Mouse (Mus musculus) spleen, postnatal 10 days (tissue): ENCODE results near the gene Cend1.
"Not testable (repeated sequence)": the region's sequence is repeated elsewhere in the genome, so short reads cannot be mapped to it uniquely, and the experiment has no call there.

Source experiments
- DNase-seq, 2 experiments: peaks; one replicate each; pipeline ENCODE4 v3.0.0; 2021 to 2022; ENCODE audit warnings: low spot score in 2 of 2

Gene Cend1

GRCm38 (mm10) chr7:141430585-141431240 is 1.4 kb upstream of the Cend1 start:
- DNase-seq: peak in 1 of 2 experiments; percentile 13

GRCm38 (mm10) chr7:141429840-141430584 is 721 bp upstream of the Cend1 start:
- DNase-seq: peak; percentile 5 to 15

- no peak for DNase-seq
Observed at GRCm38 (mm10) chr7:141428701-141429100, 590 bp downstream of the Cend1 start.

DNA sequence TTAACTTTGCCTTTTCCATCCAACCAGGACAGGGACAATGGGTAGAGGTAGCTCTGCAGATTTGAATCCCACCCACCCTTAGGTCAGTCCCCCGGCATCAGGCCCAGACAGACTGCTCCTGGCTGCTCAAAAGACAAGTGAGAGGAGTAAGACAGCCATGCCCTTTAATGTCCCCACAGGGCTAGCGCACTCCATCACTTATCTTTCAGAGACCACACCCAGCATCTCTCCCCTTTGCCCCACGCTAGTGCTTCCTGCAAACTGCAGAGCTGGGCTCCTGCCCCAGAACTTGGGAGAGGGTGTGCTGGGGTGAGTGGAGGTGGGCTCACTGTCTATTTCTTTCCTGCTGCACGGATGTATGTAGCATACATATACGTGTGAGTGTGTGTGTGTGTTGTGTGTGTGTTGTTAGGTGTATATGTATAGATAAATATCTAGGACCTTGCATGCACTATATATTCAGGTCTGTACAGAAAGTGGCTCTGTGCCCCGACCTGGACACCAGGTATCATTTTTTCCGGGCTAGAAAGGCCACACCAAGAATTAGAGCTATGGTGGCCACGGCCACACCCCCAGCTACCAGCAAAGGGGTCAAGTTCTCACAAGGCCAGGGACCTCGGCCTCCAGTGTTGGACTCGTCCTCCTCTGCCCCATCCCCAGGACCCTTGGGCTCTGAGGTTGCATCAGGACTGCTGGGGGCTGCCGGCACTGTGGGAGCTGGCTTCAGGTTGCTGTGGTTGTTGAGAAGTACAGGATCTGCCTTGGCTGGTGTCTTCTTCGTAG is 2.2 kb downstream of the Cend1 start:
- DNase-seq: peak in 1 of 2 experiments; percentile 8

DNA sequence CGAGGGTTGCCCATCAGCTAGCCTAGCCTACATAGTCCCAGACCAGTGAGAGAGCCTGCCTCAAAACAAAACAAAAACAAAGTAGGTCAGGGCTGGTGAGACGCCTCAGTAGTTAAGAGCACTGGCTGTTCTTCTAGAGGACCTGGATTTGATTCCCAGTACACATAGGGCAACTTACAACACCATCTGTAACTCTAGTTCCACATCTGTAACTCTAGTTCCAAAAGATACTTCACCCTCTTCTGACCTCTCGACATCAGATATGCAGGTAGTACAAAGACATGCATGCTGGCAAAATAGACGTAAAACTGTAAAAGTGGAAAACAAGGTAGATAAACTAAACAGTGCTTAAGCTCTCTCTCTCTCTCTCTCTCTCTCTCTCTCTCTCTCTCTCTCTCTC is 5.5 kb downstream of the Cend1 start:
- no peak for DNase-seq

DNA sequence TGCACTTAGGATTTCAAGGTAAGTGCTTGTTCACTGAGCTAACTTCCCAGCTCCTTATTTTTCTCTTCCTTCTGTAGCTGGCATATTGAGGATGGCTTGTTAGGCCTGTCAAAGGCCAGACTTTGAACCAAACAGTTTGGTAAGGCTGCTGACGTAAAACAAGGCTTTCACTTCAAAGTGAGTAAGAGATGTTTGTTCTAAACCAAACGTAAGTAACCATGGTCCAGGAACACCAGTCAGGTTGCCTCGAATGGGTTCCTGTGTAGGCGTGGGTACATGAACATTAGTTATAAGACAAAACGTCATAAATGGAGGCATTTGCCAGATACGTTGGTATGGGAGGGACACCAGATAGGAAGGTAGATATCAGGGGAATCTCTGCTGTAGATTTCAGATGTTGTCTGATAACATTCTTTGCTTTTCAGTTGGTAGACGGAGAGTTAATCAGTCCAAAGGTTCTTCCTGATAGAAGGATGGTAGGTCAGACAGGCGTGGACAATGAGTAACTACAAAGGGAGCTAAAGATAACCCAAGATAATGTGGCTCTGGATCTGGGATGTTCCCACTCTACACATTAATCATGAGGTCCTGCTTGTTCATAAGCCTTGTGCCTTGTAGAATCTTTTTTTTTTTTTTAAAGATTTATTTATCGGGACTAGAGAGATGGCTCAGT is 9.1 kb downstream of the Cend1 start:
- no peak for DNase-seq

DNA sequence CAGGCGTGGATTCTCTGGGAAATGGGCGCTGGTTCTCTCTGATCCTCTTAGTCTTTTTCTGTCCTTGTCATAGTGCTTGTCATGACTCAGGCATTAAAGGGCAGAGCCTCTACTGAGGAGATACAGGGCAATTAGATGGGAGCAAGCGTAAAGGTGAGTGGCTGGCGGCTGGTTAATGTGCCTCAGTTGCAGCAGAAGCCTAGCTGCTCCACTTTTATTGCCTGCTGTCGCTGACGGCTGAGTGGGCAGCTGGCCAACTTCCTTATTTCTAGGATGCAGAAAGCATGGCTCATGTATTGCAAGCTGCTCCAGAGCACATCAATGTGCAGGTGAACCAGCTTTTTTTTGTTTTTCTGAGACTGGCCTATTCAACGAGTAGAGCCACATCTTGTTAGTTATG is 10.3 kb downstream of the Cend1 start:
- peak in 1 of 2 experiments; percentile 54 for DNase-seq

- no peak for DNase-seq
Observed at GRCm38 (mm10) chr7:141417731-141418681, 11.3 kb downstream of the Cend1 start.

DNA sequence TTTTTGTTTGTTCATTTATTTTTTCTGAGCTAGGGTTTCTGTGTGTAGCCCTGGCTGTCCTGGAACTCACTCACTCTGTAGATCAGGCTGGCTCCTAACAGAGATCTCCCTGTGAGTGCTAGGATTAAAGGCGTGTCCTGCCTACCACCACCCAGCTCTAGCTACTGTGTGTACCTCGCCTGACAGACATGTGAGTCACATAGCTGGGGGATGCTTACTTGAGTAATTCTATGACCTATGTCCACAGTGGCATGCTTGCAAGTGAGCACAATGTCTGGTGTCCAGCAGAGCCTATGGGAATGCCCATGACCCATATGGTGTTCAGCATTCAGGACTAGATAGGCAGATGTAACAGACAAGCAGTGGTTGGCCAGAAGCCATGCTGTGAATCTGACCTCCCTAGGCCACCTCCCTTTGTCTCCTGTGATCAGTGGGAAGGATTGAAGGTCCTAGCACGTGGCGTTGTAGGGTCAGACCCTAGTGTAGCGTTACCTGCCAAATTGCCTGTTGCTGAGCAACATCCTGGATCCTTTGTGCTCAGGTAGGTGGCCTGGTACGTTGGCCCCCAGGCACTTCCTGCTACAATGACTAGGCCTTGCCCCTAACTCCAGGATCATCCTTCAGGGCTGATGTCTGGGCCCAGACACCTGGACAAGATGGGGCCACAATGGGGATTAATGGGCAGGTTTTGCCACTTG is 13.0 kb downstream of the Cend1 start:
- no peak for DNase-seq

GRCm38 (mm10) chr7:141413809-141414584 is 15.3 kb downstream of the Cend1 start, which contains the start of gene Gatd1:
TSS of gene Gatd1 (minus strand) at chr7:141414136.
- DNase-seq: peak; percentile 98 to 100

- DNase-seq: peak in 1 of 2 experiments; percentile 31
Observed at GRCm38 (mm10) chr7:141413331-141413730, 16.0 kb downstream of the Cend1 start.

DNA sequence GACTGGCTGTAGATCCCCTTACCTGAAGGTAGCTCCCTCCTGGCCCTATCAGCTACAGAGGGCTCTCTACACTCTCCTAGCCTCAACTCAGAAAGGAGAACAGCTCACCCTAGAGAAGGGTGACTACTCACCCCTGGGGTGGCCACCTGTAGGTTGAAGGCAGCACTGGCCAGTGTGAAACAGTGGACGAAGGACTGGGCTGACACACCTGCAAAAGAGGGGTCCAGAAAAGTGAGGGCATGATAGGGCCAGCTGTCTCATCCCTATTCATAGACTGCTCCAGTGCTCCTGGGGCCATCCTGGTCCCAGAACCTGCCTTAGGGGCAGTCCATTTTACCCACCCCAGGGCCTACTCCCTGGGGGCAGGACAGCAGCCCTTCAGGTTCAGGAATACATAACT is 17.6 kb downstream of the Cend1 start:
- DNase-seq: peak in 1 of 2 experiments; percentile 6

DNA sequence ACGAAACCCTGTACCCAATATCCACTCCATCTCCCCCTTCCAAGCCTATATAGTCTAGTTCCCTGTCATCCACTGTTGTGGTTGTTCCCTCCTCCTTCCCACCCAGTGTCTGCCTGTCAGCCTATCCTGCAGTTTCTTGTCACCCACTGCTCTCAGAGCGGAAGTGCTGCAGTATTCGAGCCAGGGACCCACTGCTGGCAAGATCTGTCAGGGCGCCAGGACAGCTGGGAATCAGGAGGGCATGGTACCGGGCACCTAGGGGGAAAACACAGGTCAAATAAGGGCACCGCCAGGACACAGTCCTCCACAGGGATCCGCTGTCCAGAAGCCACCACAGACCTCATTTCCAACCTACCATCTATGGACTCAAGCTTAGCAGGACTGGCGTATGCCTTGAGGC is 18.7 kb downstream of the Cend1 start:
- no peak for DNase-seq

GRCm38 (mm10) chr7:141408833-141409232 is 20.5 kb downstream of the Cend1 start:
- DNase-seq: peak; percentile 84 to 91

GRCm38 (mm10) chr7:141407670-141408069 is 21.6 kb downstream of the Cend1 start:
- DNase-seq: not testable (repeated sequence)

- DNase-seq: no peak
Observed at GRCm38 (mm10) chr7:141405466-141405865, 23.8 kb downstream of the Cend1 start.

DNA sequence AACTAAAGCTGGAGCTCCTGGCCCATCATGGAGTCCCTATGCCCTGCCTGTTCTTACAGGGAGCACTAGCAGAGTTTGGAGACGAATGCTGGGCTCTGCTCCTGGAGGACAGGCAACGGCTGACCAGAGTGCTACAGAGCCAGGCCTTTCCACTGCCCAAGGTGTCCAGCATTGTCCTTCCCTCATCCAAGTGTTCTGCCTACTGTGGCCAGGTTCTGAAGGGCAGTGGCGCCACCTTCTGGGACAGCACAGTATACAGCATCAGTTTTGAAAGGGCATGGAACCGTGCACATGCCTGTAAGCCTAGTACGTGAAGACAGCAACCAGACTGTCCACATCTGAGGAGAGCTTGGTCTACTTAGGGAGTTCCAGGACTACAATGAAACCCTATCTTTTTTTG is 26.0 kb downstream of the Cend1 start:
- peak; percentile 55 to 79 for DNase-seq

DNA sequence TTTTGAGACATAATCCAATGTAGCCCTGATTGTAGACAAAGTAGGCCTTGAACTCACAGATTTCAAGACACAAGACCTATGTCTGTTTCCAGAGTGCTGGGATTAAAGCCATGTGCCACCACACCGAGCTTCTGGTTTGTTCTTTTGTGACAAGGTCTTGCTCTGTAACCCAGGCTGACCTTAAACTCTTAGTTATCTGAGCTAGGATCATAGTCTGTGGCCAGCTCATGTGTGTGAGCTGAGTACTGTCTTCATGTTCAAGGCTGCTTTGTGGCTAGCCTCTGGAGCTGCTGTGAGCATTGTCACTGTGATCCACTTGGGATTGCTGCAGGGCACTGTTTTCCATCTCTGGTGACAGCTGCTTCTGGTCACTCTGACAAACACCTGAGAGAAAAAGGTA is 33.9 kb downstream of the Cend1 start:
- no peak for DNase-seq

DNA sequence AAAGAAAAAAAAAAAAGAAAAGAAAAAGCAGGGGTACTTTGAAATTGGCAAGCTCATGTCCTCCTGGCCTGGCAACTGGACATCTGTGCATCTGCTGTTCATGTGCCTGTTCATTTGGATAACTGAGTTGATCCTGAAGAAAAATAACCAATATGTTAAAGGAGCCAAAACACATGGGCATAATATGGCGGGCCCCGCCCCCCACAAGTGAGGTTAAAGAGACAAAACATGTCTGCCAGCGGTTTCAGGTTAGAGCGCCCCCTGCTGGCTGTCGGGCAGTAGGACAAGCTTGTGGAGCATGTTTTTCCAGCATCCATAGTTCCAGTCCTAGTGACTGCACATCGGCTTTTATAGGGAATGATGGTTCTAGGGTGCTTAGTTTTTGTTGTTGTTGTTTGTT is 34.5 kb downstream of the Cend1 start:
- DNase-seq: peak; percentile 80 to 92
